Mouse (Mus musculus) hindbrain, embryonic 16.5 days (tissue): ENCODE results near the gene Tfap4. TPM values are rescaled to one million over a fixed set of nuclear protein-coding genes. Genes with fewer than 3 reads are reported as not detected.
A peak's percentile ranks its signal among the peaks of the same experiment; 100 is the strongest.

ENCODE experiments used
- ATAC-seq: fragments of 200-750 bp; cut with Nextera tagmentation; 2 replicates; pipeline ENCODE4 v1.8.0; 2017; ENCODE audit warnings: moderate TSS enrichment, moderate library complexity
- H3K27ac ChIP-seq: fragments of 300-500 bp; sonication (generic); 2 replicates; pipeline ENCODE4 v1.5.1; 2014; ENCODE audit warnings: low read depth, mild to moderate bottlenecking, control low read depth, low read length, moderate library complexity
- H3K27me3 ChIP-seq: fragments of 300-500 bp; sonication (generic); replicated peaks from 2 replicates; pipeline ENCODE4 v1.6.1; 2014; ENCODE audit warnings: low read length; ENCODE audit not compliant: control insufficient read depth, insufficient read depth
- H3K36me3 ChIP-seq: fragments of 300-500 bp; sonication (generic); 2 replicates; pipeline ENCODE4 v1.6.1; 2014; ENCODE audit warnings: mild to moderate bottlenecking, low read length, moderate library complexity, mixed read lengths; ENCODE audit not compliant: control insufficient read depth, insufficient read depth
- H3K4me1 ChIP-seq: fragments of 300-500 bp; sonication (generic); 2 replicates; pipeline ENCODE4 v1.6.1; 2014; ENCODE audit warnings: low read depth, low read length; ENCODE audit not compliant: control insufficient read depth, insufficient read depth
- H3K4me2 ChIP-seq: fragments of 300-500 bp; sonication (generic); 2 replicates; pipeline ENCODE4 v1.6.1; 2014; ENCODE audit warnings: mild to moderate bottlenecking, low read length, control low read depth, moderate library complexity
- H3K4me3 ChIP-seq: fragments of 300-500 bp; sonication (generic); 2 replicates; pipeline ENCODE4 v1.5.1; 2014; ENCODE audit warnings: mild to moderate bottlenecking, low read length, control low read depth, moderate library complexity
- H3K9ac ChIP-seq: fragments of 300-500 bp; sonication (generic); 2 replicates; pipeline ENCODE4 v1.6.1; 2014; ENCODE audit warnings: low read depth, mild to moderate bottlenecking, control low read depth, low read length, moderate library complexity
- H3K9me3 ChIP-seq: fragments of 300-500 bp; sonication (generic); 2 replicates; pipeline ENCODE4 v1.6.1; 2014; ENCODE audit warnings: mild to moderate bottlenecking, low read length, moderate library complexity; ENCODE audit not compliant: control insufficient read depth
- WGBS: fragments of 180-500 bp; shearing (Covaris S2); extraction: QIAGEN DNeasy Blood & Tissue Kit; methylation state at CpG from one replicate; pipeline ENCODE4 v1.1.7; 2014; 5-methylcytosine and 5-hydroxymethylcytosine counted together
- polyA plus RNA-seq: library from polyadenylated mRNA; unstranded; fragments of >200 nt; fragmentation: Nextera tagmentation; extraction: Ambion mirVana; gene quantifications from 2 replicates; pipeline ENCODE4 v1.2.1, GENCODE M21; 2015

Gene Tfap4
- polyA plus RNA-seq, 1 experiment from 2014 or later, result 8.5 TPM

DNA sequence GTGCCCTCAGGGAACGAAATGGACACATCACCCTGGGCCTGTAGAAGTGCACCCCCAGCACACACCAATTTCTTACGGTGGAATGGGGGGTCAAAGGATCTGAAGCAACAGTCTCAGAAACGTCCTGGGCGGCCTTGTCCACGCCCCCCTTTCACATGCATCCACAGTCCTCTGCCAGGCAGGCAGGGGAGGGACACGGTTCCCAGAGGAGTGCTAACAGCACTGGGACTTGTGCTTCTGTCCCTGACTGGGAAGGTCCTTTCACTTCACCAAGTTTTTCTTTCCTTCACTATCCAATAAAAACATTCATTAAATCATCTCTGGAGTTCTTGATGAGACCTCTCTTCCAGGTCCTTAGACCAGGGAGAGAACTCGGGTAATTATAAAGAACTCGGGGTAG lies 39.0 kb downstream of the Tfap4 start:
- no peak overlapping the region for H3K9ac ChIP-seq
- no peaks in the 10 kb centered on the region for H3K36me3 ChIP-seq
- WGBS, result 73% methylated on average over 8 of the region's 8 CpGs
- no peak for ATAC-seq
- H3K4me1 ChIP-seq, result peaks cover 6% of the 10 kb centered on the region; the same call in 1 of the 2 replicates
- H3K4me3 ChIP-seq, result no peak overlapping the region
- no peaks in the 10 kb centered on the region for H3K27me3 ChIP-seq
- H3K9me3 ChIP-seq, result no peaks in the 10 kb centered on the region
- H3K4me2 ChIP-seq, result no peak overlapping the region
- no peak overlapping the region for H3K27ac ChIP-seq

DNA sequence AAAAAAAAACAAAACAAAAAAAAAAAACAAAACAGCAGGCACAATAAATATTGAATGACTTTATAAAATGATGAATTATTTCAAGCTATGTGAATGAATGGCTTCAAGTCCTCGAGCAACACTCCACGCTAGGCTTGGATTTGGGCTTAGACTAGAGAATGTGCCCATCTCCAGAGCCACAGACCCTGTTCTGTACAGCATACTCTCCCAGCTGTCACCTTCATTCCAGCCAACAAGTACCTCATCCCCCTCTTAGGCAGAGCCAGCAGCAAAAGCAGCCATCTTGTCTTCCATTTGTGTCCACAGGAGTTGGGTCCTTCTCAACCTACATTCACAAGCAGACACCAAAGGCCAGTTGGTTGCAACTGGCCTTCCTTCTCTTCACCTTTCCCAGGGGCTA lies 39.8 kb downstream of the Tfap4 start:
- no peaks in the 10 kb centered on the region for H3K9me3 ChIP-seq
- ATAC-seq, result no peak
- no peak overlapping the region for H3K4me3 ChIP-seq
- no peak overlapping the region for H3K4me2 ChIP-seq
- H3K4me1 ChIP-seq, result peaks cover 6% of the 10 kb centered on the region; the same call in 1 of the 2 replicates
- 87% methylated on average over 2 of the region's 2 CpGs for WGBS
- no peak overlapping the region for H3K27ac ChIP-seq
- H3K27me3 ChIP-seq, result no peaks in the 10 kb centered on the region
- H3K9ac ChIP-seq, result no peak overlapping the region
- H3K36me3 ChIP-seq, result no peaks in the 10 kb centered on the region

DNA sequence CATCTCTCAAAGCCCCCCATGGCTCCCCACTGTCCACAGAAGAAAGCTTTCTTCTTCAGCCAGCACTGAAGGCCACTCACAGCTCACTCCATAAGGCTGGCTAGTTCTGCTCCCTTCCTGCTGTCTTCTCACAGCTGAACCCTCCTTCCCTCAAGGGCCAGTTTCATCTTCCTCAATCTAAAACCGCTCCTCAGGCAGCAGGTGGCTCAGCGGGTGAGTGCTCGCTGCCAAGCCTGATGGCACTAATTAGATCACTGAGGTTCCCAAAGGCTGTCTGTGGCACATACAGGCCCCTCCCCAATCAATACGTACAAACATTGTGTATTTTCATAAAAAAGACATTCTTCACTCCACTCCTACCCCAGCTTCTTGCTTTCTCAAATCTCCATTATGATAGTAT lies 40.5 kb downstream of the Tfap4 start:
- Histone ChIP-seq H3K4me3 (no peak overlapping the region), H3K4me1 (peaks cover 6% of the 10 kb centered on the region; the same call in 1 of the 2 replicates), H3K4me2 (no peak overlapping the region), H3K36me3 (no peaks in the 10 kb centered on the region), H3K9ac (no peak overlapping the region), H3K27me3 (no peaks in the 10 kb centered on the region), H3K9me3 (no peaks in the 10 kb centered on the region), H3K27ac (no peak overlapping the region)
- ATAC-seq, result no peak
- 41% methylated on average over 4 of the region's 4 CpGs for WGBS

GRCm38 (mm10) chr16:4517906-4518305 lies 41.7 kb downstream of the Tfap4 start:
- no peak overlapping the region for H3K9ac ChIP-seq
- WGBS, result 85% methylated on average over 2 of the region's 2 CpGs
- no peaks in the 10 kb centered on the region for H3K36me3 ChIP-seq
- H3K27me3 ChIP-seq, result no peaks in the 10 kb centered on the region
- H3K4me2 ChIP-seq, result no peak overlapping the region
- peaks cover 6% of the 10 kb centered on the region; the same call in 1 of the 2 replicates for H3K4me1 ChIP-seq
- H3K9me3 ChIP-seq, result no peaks in the 10 kb centered on the region
- no peak for ATAC-seq
- H3K27ac ChIP-seq, result no peak overlapping the region
- no peak overlapping the region for H3K4me3 ChIP-seq

- H3K27me3 ChIP-seq, result no peaks in the 10 kb centered on the region
- H3K27ac ChIP-seq, result no peak overlapping the region
- peaks cover 6% of the 10 kb centered on the region; the same call in 1 of the 2 replicates for H3K4me1 ChIP-seq
- no peaks in the 10 kb centered on the region for H3K9me3 ChIP-seq
- no peaks in the 10 kb centered on the region for H3K36me3 ChIP-seq
- H3K9ac ChIP-seq, result no peak overlapping the region
- no peak overlapping the region for H3K4me3 ChIP-seq
- 85% methylated on average over 3 of the region's 3 CpGs for WGBS
- no peak overlapping the region for H3K4me2 ChIP-seq
- no peak for ATAC-seq
These were observed 45.3 kb downstream of the Tfap4 start for GRCm38 (mm10) chr16:4514383-4514782.

- H3K27ac ChIP-seq, result no peak overlapping the region
- WGBS, result 81% methylated on average over 3 of the region's 3 CpGs
- no peaks in the 10 kb centered on the region for H3K27me3 ChIP-seq
- H3K4me3 ChIP-seq, result no peak overlapping the region
- no peak overlapping the region for H3K4me2 ChIP-seq
- no peak overlapping the region for H3K9ac ChIP-seq
- H3K36me3 ChIP-seq, result no peaks in the 10 kb centered on the region
- H3K4me1 ChIP-seq, result no peaks in the 10 kb centered on the region
- H3K9me3 ChIP-seq, result no peaks in the 10 kb centered on the region
- ATAC-seq, result peak; percentile 69; the same call in 1 of the 2 replicates
These were observed 46.8 kb downstream of the Tfap4 start for GRCm38 (mm10) chr16:4512661-4513438.

GRCm38 (mm10) chr16:4511371-4511770 lies 48.3 kb downstream of the Tfap4 start:
- no peaks in the 10 kb centered on the region for H3K27me3 ChIP-seq
- no peaks in the 10 kb centered on the region for H3K9me3 ChIP-seq
- H3K9ac ChIP-seq, result no peak overlapping the region
- WGBS, result 89% methylated on average over 2 of the region's 2 CpGs
- H3K4me3 ChIP-seq, result no peak overlapping the region
- no peaks in the 10 kb centered on the region for H3K4me1 ChIP-seq
- no peak overlapping the region for H3K27ac ChIP-seq
- no peak for ATAC-seq
- no peak overlapping the region for H3K4me2 ChIP-seq
- no peaks in the 10 kb centered on the region for H3K36me3 ChIP-seq

DNA sequence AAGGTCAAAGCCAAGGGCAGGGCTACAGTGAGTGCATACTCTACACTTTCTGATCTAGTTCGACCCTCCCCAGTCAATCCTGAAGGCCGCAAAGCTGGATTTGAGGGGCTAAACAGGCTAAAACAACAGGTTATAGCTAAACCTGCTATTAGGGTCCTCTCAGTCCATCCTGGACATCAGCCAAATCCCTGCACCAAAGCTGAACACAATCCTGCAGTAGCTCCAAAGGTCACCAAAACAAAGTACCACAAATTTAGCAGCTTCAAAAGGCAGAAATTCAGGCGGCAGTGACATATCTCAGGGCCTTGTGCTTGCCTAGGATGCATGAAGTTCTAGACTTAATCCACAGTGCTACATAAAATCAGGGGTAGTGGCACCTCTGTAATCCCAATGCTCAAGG lies 53.5 kb downstream of the Tfap4 start:
- Histone ChIP-seq H3K4me2 (no peak overlapping the region), H3K4me3 (no peak overlapping the region), H3K27me3 (no peaks in the 10 kb centered on the region), H3K4me1 (no peaks in the 10 kb centered on the region), H3K9me3 (no peaks in the 10 kb centered on the region), H3K27ac (no peak overlapping the region), H3K36me3 (no peaks in the 10 kb centered on the region), H3K9ac (no peak overlapping the region)
- ATAC-seq, result no peak
- 80% methylated on average over 3 of the region's 3 CpGs for WGBS

DNA sequence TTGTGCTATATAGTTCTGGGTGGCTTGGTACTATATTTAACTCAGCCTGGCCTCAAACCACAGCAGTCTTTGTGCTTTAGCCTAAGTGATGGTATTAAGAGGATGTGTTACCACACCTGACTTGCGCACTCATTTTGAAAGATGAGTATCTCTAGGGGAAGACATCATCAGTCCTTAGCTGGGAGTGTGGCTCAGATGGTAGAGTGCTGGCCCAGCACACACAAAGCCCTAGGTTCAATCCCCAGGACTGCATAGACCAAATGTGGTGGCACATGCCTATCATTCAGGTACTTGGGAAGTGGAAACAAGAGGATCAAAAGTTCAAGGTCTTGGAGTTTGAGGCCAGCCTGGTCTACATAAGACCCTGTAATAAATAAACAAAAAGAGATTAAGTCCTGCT lies 56.2 kb downstream of the Tfap4 start:
- Histone ChIP-seq H3K4me3 (no peak overlapping the region), H3K9ac (no peak overlapping the region), H3K27ac (no peak overlapping the region), H3K27me3 (no peaks in the 10 kb centered on the region), H3K4me2 (no peak overlapping the region), H3K4me1 (no peaks in the 10 kb centered on the region), H3K36me3 (no peaks in the 10 kb centered on the region), H3K9me3 (no peaks in the 10 kb centered on the region)
- no peak for ATAC-seq
- 97% methylated on average over 1 of the region's 1 CpGs for WGBS
